ENCODE assay signal across 10 mouse cellular contexts in genomic region chr2:168902634-168903033, GRCm38 (mm10). TPM values are rescaled to one million over a fixed set of nuclear protein-coding genes. Genes with fewer than 3 reads are reported as not detected.
DNase-seq lines count a peak whose midpoint lies in the region; ATAC-seq and TF ChIP-seq lines count a peak whose summit lies in the region.
"Had no signal": no experiment of that assay in that cellular context is flagged by ENCODE, and none has a peak within 500 bp of the region (broad histone marks: within the 10 kb centered on the region; RNA-seq: fewer than 3 reads in every experiment).

No protein-coding gene starts in this region.

- peak; percentile 13 for DNase-seq in hindbrain, postnatal 0 days (ENCODE audit: low spot score)
- DNase-seq in urinary bladder, postnatal 14 days (ENCODE audit: low spot score): peak; percentile 43
- no peak for DNase-seq in urinary bladder, postnatal 10 days (ENCODE audit: low spot score)
- no peak for DNase-seq in brain, embryonic 14.5 days (ENCODE audit: low read depth)
- DNase-seq in lung, adult 2 months: peak; percentile 51
- peak; percentile 45 to 55 for DNase-seq in thymus, postnatal 36 days

- H3K9ac ChIP-seq in hindbrain, postnatal 0 days (replicated peaks; ENCODE audit: low read length): no peak overlapping the region
- no peak overlapping the region for H3K9ac ChIP-seq in hindbrain, embryonic 12.5 days
- H3K9ac ChIP-seq: lung, embryonic 15.5 days; stomach, embryonic 15.5 days had no signal

- H3K9me3 ChIP-seq in hindbrain, postnatal 0 days (ENCODE audit: low read length): no peaks in the 10 kb centered on the region
- no peaks in the 10 kb centered on the region for H3K9me3 ChIP-seq in hindbrain, embryonic 12.5 days (replicated peaks)
- H3K9me3 ChIP-seq: lung, embryonic 15.5 days; stomach, embryonic 15.5 days had no signal

- H3K27ac ChIP-seq in hindbrain, postnatal 0 days: no peak overlapping the region
- H3K27ac ChIP-seq in hindbrain, embryonic 12.5 days: no peak overlapping the region
- H3K27ac ChIP-seq: lung, embryonic 15.5 days; stomach, embryonic 15.5 days had no signal

- H3K27me3 ChIP-seq in hindbrain, postnatal 0 days (ENCODE audit: insufficient read depth, low read length): no peaks in the 10 kb centered on the region
- peaks cover 3% of the 10 kb centered on the region; the same call in 1 of the 2 replicates for H3K27me3 ChIP-seq in hindbrain, embryonic 12.5 days
- H3K27me3 ChIP-seq: lung, embryonic 15.5 days; stomach, embryonic 15.5 days had no signal

- ATAC-seq in hindbrain, postnatal 0 days: no peak
- no peak for ATAC-seq in hindbrain, embryonic 12.5 days (ENCODE audit: low FRiP score)
- ATAC-seq in inflammation-experienced regulatory T-cells, adult 6 months: no peak

- H3K4me3 ChIP-seq in hindbrain, postnatal 0 days (ENCODE audit: low read length): no peak overlapping the region
- H3K4me3 ChIP-seq in hindbrain, embryonic 12.5 days: no peak overlapping the region
- H3K4me3 ChIP-seq in lung, adult 2 months (replicated peaks; ENCODE audit: extremely low read depth, low read depth, low read length): no peak overlapping the region
- H3K4me3 ChIP-seq: lung, embryonic 15.5 days; stomach, embryonic 15.5 days had no signal

- no peaks in the 10 kb centered on the region for H3K36me3 ChIP-seq in hindbrain, postnatal 0 days (ENCODE audit: insufficient read depth, low read length)
- no peaks in the 10 kb centered on the region for H3K36me3 ChIP-seq in hindbrain, embryonic 12.5 days
- H3K36me3 ChIP-seq: lung, embryonic 15.5 days; stomach, embryonic 15.5 days had no signal

- H3K4me2 ChIP-seq in hindbrain, postnatal 0 days (ENCODE audit: low read depth, low read length): no peak overlapping the region
- no peak overlapping the region for H3K4me2 ChIP-seq in hindbrain, embryonic 12.5 days (replicated peaks)
- H3K4me2 ChIP-seq: lung, embryonic 15.5 days; stomach, embryonic 15.5 days had no signal

- 22% methylated on average over 8 of the region's 8 CpGs for WGBS in hindbrain, postnatal 0 days
- 23% methylated on average over 8 of the region's 8 CpGs for WGBS in hindbrain, embryonic 12.5 days
- WGBS in lung, adult 2 months: 16% methylated on average over 8 of the region's 8 CpGs

- TF ChIP-seq POLR2A in brain, embryonic 14.5 days (IDR thresholded peaks at IDR 0.05; ENCODE audit: borderline replicate concordance, extremely low read depth, insufficient read depth, insufficient read length, poor library complexity, severe bottlenecking): no peak
- no peak for TF ChIP-seq POLR2A in lung, adult 2 months (IDR thresholded peaks at IDR 0.05; ENCODE audit: borderline replicate concordance, extremely low read depth, low read depth, low read length)

- H3K4me1 ChIP-seq in hindbrain, postnatal 0 days (ENCODE audit: insufficient read depth, low read length): no peaks in the 10 kb centered on the region
- H3K4me1 ChIP-seq in hindbrain, embryonic 12.5 days: peaks cover 12% of the 10 kb centered on the region
- H3K4me1 ChIP-seq in lung, adult 2 months (ENCODE audit: control insufficient read depth, insufficient read depth, low read length): no peaks in the 10 kb centered on the region
- H3K4me1 ChIP-seq: lung, embryonic 15.5 days; stomach, embryonic 15.5 days had no signal

- peak; percentile 72 for TF ChIP-seq CTCF in hindbrain, postnatal 0 days (IDR thresholded peaks at IDR 0.05; ENCODE audit: low read depth)
- TF ChIP-seq CTCF in brain, embryonic 14.5 days (IDR thresholded peaks at IDR 0.05; ENCODE audit: borderline replicate concordance, extremely low read depth, insufficient read depth, insufficient read length): peak; percentile 73
- TF ChIP-seq CTCF in lung, adult 2 months (IDR thresholded peaks at IDR 0.05; ENCODE audit: insufficient read depth, low read length): peak; percentile 79

RNA-seq across cellular contexts. Expression of gene Zfp64, which starts 52.8 kb away (rescaled TPM):
- total RNA-seq in hindbrain, postnatal 0 days (2014; rRNA removed): 32.1 and 44.3 TPM in 2 replicates
- 24.9 and 27.5 TPM in 2 replicates for polyA plus RNA-seq in hindbrain, postnatal 0 days (2015; fragmentation: Nextera tagmentation; extraction: Ambion mirVana)
- 37.7 and 39.0 TPM in 2 replicates for polyA plus RNA-seq in hindbrain, embryonic 12.5 days (2016; fragmentation: Nextera tagmentation; extraction: Ambion mirVana)
- polyA plus RNA-seq in brain, embryonic 14.5 days (2012; rRNA removed): 34.7 and 37.9 TPM in 2 replicates
- 26.5 and 29.9 TPM in 2 replicates for polyA plus RNA-seq in lung, adult 2 months (2012; rRNA removed)
- 10 to 100 TPM; 21.5 to 28.4 (median 24.7) TPM for polyA plus RNA-seq in inflammation-experienced regulatory T-cells, adult 6 months (2017; shearing (Covaris generic))

Comparison
In these comparisons a context has a peak if more than half of its experiments do, and no peak if none do; other contexts are left out.
1. DNase-seq: peak in hindbrain, postnatal 0 days (single experiment), urinary bladder, postnatal 14 days (single experiment), lung, adult 2 months (single experiment) and thymus, postnatal 36 days (2 of 2); none in urinary bladder, postnatal 10 days (single experiment) and brain, embryonic 14.5 days (single experiment).
2. Peak in every context shown above with its lines, with median percentiles within 50 percentile points of each other: CTCF ChIP-seq.